Mouse (Mus musculus): ENCODE measurements around the gene Zfp296.

GRCm38 (mm10) chr7:19562643-19563410, 14.3 kb upstream of the Zfp296 start, which contains the start of gene Ppp1r37:
- TF ChIP-seq CTCF (IDR thresholded peaks at IDR 0.05; ENCODE audit: control insufficient read depth, insufficient read depth, insufficient replicate concordance, low read depth, low read length) (no peak), POLR2A (IDR thresholded peaks at IDR 0.05; ENCODE audit: control insufficient read depth, low read depth, low read length) (no peak)

All from testis, adult 2 months (tissue).